Mouse (Mus musculus) neural tube, embryonic 15.5 days (tissue): Measurements from ENCODE around the gene 4930404H24Rik. TPM values are rescaled to one million over a fixed set of nuclear protein-coding genes. Genes with fewer than 3 reads are reported as not detected.

Experiments
- ATAC-seq: fragments of 200-750 bp; cut with Nextera tagmentation; 2 replicates; pipeline ENCODE4 v1.8.0; 2017; ENCODE audit warnings: mild to moderate bottlenecking, moderate TSS enrichment, moderate library complexity; ENCODE audit not compliant: low FRiP score
- H3K27ac ChIP-seq: fragments of 300-500 bp; sonication (generic); replicated peaks from 2 replicates; pipeline ENCODE4 v1.5.1; 2015; ENCODE audit warnings: mild to moderate bottlenecking, inconsistent platforms
- H3K27me3 ChIP-seq: fragments of 300-500 bp; sonication (generic); replicated peaks from 2 replicates; pipeline ENCODE4 v1.6.1; 2015; ENCODE audit warnings: inconsistent platforms
- H3K36me3 ChIP-seq: fragments of 300-500 bp; sonication (generic); 2 replicates; pipeline ENCODE4 v1.6.1; 2015; ENCODE audit warnings: inconsistent platforms
- H3K4me1 ChIP-seq: fragments of 300-500 bp; sonication (generic); 2 replicates; pipeline ENCODE4 v1.6.1; 2015; ENCODE audit warnings: inconsistent platforms
- H3K4me2 ChIP-seq: fragments of 300-500 bp; sonication (generic); 2 replicates; pipeline ENCODE4 v1.6.1; 2015; ENCODE audit warnings: inconsistent platforms, mild to moderate bottlenecking, moderate library complexity
- H3K4me3 ChIP-seq: fragments of 300-500 bp; sonication (generic); replicated peaks from 2 replicates; pipeline ENCODE4 v1.5.1; 2015; ENCODE audit warnings: mild to moderate bottlenecking, inconsistent platforms
- H3K9ac ChIP-seq: fragments of 300-500 bp; sonication (generic); replicated peaks from 2 replicates; pipeline ENCODE4 v1.6.1; 2015; ENCODE audit warnings: mild to moderate bottlenecking, inconsistent platforms
- H3K9me3 ChIP-seq: fragments of 300-500 bp; sonication (generic); replicated peaks from 2 replicates; pipeline ENCODE4 v1.6.1; 2016; ENCODE audit warnings: inconsistent platforms
- WGBS: fragments of 180-500 bp; shearing (Covaris S2); methylation state at CpG from one replicate; pipeline ENCODE4 v1.1.7; 2015; ENCODE audit warnings: mixed read lengths; 5-methylcytosine and 5-hydroxymethylcytosine counted together
- polyA plus RNA-seq: library from polyadenylated mRNA; unstranded; fragments of >200 nt; fragmentation: Nextera tagmentation; extraction: Ambion mirVana; gene quantifications from 2 replicates; pipeline ENCODE4 v1.2.1, GENCODE M21; 2015

The 4930404H24Rik gene
- not detected in 2 replicates for polyA plus RNA-seq

GRCm38 (mm10) chr2:153492573-153493392 is at the start of gene 4930404H24Rik:
Gene 4930404H24Rik, plus strand, starts transcription at chr2:153492790.
- H3K27ac ChIP-seq = peak within 1 kb of the TSS; percentile 97
- peak; percentile 91 for ATAC-seq
- peak within 1 kb of the TSS; percentile 89 for H3K4me2 ChIP-seq
- H3K9ac ChIP-seq = peak within 1 kb of the TSS; percentile 76
- peaks cover 59% of the 10 kb centered on the region for H3K4me1 ChIP-seq
- under 1% methylated on average over 61 of the region's 83 CpGs for WGBS
- peak within 1 kb of the TSS; percentile 59 for H3K4me3 ChIP-seq
- H3K27me3 ChIP-seq = no peaks in the 10 kb centered on the region
- no peaks in the 10 kb centered on the region for H3K36me3 ChIP-seq
- H3K9me3 ChIP-seq = no peaks in the 10 kb centered on the region

- Histone ChIP-seq H3K9me3 (no peaks in the 10 kb centered on the region), H3K4me2 (peak overlapping the region; percentile 97), H3K27me3 (no peaks in the 10 kb centered on the region), H3K36me3 (no peaks in the 10 kb centered on the region), H3K4me3 (peak overlapping the region; percentile 96), H3K27ac (peak overlapping the region; percentile 97), H3K9ac (peak overlapping the region; percentile 95), H3K4me1 (peaks cover 56% of the 10 kb centered on the region)
- ATAC-seq = peak; percentile 51
- under 1% methylated on average over 56 of the region's 59 CpGs for WGBS
These were observed 49.0 kb upstream of the 4930404H24Rik start for GRCm38 (mm10) chr2:153443434-153444240.

GRCm38 (mm10) chr2:153444254-153445136 is 48.1 kb upstream of the 4930404H24Rik start:
- Histone ChIP-seq H3K4me3 (peak overlapping the region; percentile 96), H3K9ac (peak overlapping the region; percentile 95), H3K4me2 (peak overlapping the region; percentile 97), H3K9me3 (no peaks in the 10 kb centered on the region), H3K36me3 (no peaks in the 10 kb centered on the region), H3K27me3 (no peaks in the 10 kb centered on the region), H3K27ac (peak overlapping the region; percentile 97), H3K4me1 (peaks cover 49% of the 10 kb centered on the region)
- peak; percentile 79 for ATAC-seq
- 0% methylated on average over 17 of the region's 64 CpGs for WGBS

- peak; percentile 56 for ATAC-seq
- Histone ChIP-seq H3K27me3 (no peaks in the 10 kb centered on the region), H3K4me3 (peak overlapping the region; percentile 96), H3K4me1 (peaks cover 45% of the 10 kb centered on the region), H3K4me2 (peak overlapping the region; percentile 97), H3K27ac (peak overlapping the region; percentile 97), H3K9me3 (no peaks in the 10 kb centered on the region), H3K9ac (peak overlapping the region; percentile 95), H3K36me3 (no peaks in the 10 kb centered on the region)
- under 1% methylated on average over 59 of the region's 59 CpGs for WGBS
These were observed 47.2 kb upstream of the 4930404H24Rik start for GRCm38 (mm10) chr2:153445137-153446016.

- no peaks in the 10 kb centered on the region for H3K27me3 ChIP-seq
- WGBS = under 1% methylated on average over 8 of the region's 8 CpGs
- peak overlapping the region; percentile 97 for H3K4me2 ChIP-seq
- H3K27ac ChIP-seq = peak overlapping the region; percentile 97
- peak overlapping the region; percentile 96 for H3K4me3 ChIP-seq
- peaks cover 38% of the 10 kb centered on the region for H3K4me1 ChIP-seq
- no peaks in the 10 kb centered on the region for H3K36me3 ChIP-seq
- peak overlapping the region; percentile 95 for H3K9ac ChIP-seq
- H3K9me3 ChIP-seq = no peaks in the 10 kb centered on the region
- ATAC-seq = no peak
These were observed 46.6 kb upstream of the 4930404H24Rik start for GRCm38 (mm10) chr2:153446017-153446408.

- H3K4me2 ChIP-seq = peak overlapping the region; percentile 97; the same call in 1 of the 2 replicates
- H3K27ac ChIP-seq = peak overlapping the region; percentile 97
- no peak overlapping the region; the same call in 1 of the 2 replicates for H3K9ac ChIP-seq
- no peak for ATAC-seq
- H3K4me1 ChIP-seq = peaks cover 34% of the 10 kb centered on the region
- no peak overlapping the region for H3K4me3 ChIP-seq
- H3K36me3 ChIP-seq = no peaks in the 10 kb centered on the region
- no peaks in the 10 kb centered on the region for H3K9me3 ChIP-seq
- WGBS = 20% methylated on average over 4 of the region's 4 CpGs
- no peaks in the 10 kb centered on the region for H3K27me3 ChIP-seq
These were observed 46.1 kb upstream of the 4930404H24Rik start for GRCm38 (mm10) chr2:153446476-153446875.

GRCm38 (mm10) chr2:153447719-153448118 is 44.9 kb upstream of the 4930404H24Rik start:
- H3K9me3 ChIP-seq = no peaks in the 10 kb centered on the region
- 94% methylated on average over 3 of the region's 3 CpGs for WGBS
- H3K4me1 ChIP-seq = peaks cover 21% of the 10 kb centered on the region
- H3K36me3 ChIP-seq = no peaks in the 10 kb centered on the region
- H3K4me3 ChIP-seq = no peak overlapping the region
- ATAC-seq = no peak
- H3K4me2 ChIP-seq = no peak overlapping the region
- no peak overlapping the region for H3K9ac ChIP-seq
- H3K27ac ChIP-seq = no peak overlapping the region
- no peaks in the 10 kb centered on the region for H3K27me3 ChIP-seq

- H3K4me1 ChIP-seq = peaks cover 15% of the 10 kb centered on the region
- WGBS = 82% methylated on average over 6 of the region's 6 CpGs
- ATAC-seq = no peak
These were observed 44.1 kb upstream of the 4930404H24Rik start for GRCm38 (mm10) chr2:153448519-153448918.

GRCm38 (mm10) chr2:153453961-153454759 is 38.4 kb upstream of the 4930404H24Rik start:
- Histone ChIP-seq H3K36me3 (no peaks in the 10 kb centered on the region), H3K4me2 (no peak overlapping the region), H3K27me3 (no peaks in the 10 kb centered on the region), H3K4me1 (peaks cover 16% of the 10 kb centered on the region), H3K9ac (no peak overlapping the region), H3K27ac (no peak overlapping the region), H3K4me3 (no peak overlapping the region), H3K9me3 (no peaks in the 10 kb centered on the region)
- WGBS = 73% methylated on average over 12 of the region's 12 CpGs
- no peak for ATAC-seq

More at GRCm38 (mm10) chr2:153448519-153448918, 44.1 kb upstream of the 4930404H24Rik start:
- H3K9me3 ChIP-seq = no peaks in the 10 kb centered on the region
- H3K27me3 ChIP-seq = no peaks in the 10 kb centered on the region
- no peak overlapping the region for H3K4me2 ChIP-seq
- H3K4me3 ChIP-seq = no peak overlapping the region
- H3K9ac ChIP-seq = no peak overlapping the region
- no peak overlapping the region for H3K27ac ChIP-seq
- no peaks in the 10 kb centered on the region for H3K36me3 ChIP-seq
